Mouse (Mus musculus): ENCODE measurements around the gene Defb30. TPM values are rescaled to one million over a fixed set of nuclear protein-coding genes. Genes with fewer than 3 reads are reported as not detected.

Defb30 gene
- total RNA-seq, 2 experiments from 2014 or later, result not detected

Other genes with a start within 250 kb of the Defb30 start
- gene Wdfy2, start 212.3 kb downstream of the Defb30 start, total RNA-seq (2014; fragmentation: Nextera tagmentation), result 2.8 and 5.7 TPM in 2 replicates
- 4.8 and 4.9 TPM in 2 replicates for gene Wdfy2, start 212.3 kb downstream of the Defb30 start, total RNA-seq (2017)
- gene Defb48, start 65.5 kb downstream of the Defb30 start, total RNA-seq (2014; fragmentation: Nextera tagmentation), result not detected in 2 replicates
- gene Defb48, start 65.5 kb downstream of the Defb30 start, total RNA-seq (2017), result not detected in 2 replicates
- not detected in 2 replicates for gene Defb47, start 51.9 kb downstream of the Defb30 start, total RNA-seq (2014; fragmentation: Nextera tagmentation)
- gene Defb47, start 51.9 kb downstream of the Defb30 start, total RNA-seq (2017), result not detected in 2 replicates
- gene Defb43, start 38.2 kb downstream of the Defb30 start, total RNA-seq (2014; fragmentation: Nextera tagmentation), result not detected in 2 replicates
- not detected in 2 replicates for gene Defb43, start 38.2 kb downstream of the Defb30 start, total RNA-seq (2017)
- not detected in 2 replicates for gene Defb42, start 3.0 kb downstream of the Defb30 start, total RNA-seq (2014; fragmentation: Nextera tagmentation)
- gene Defb42, start 3.0 kb downstream of the Defb30 start, total RNA-seq (2017), result 1.1 TPM in 1 of 2 replicates, not detected in the other

All from megakaryocyte-erythroid progenitor cell, adult 5-6 weeks (primary cell).